Mouse (Mus musculus) ovary, postnatal 36 days (tissue): Measurements from ENCODE around the gene Sstr2.

Experiments
- DNase-seq: peaks from one replicate; pipeline ENCODE4 v3.0.0; 2022; ENCODE audit warnings: low spot score, mixed read lengths

Sstr2 gene

DNA sequence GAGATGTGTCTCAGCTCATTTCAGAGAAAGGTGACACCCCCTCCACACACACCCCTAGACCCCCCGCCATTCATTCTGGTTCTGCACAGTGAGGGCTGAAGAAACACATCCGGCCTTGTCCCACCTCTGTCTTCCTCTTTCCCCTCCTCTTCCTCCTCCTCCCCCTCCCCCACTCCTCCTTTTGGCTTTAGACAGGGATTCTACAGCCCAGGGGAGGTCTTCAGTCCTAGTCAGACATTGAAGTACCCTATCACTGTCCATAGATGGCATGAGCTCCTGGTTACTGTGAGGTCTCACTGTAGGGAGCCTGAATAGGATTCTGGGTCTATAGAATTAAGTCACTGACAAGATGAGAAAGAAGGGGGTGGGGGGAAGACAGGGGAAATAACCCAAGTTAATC lies 1.9 kb downstream of the Sstr2 start:
- no peak for DNase-seq

GRCm38 (mm10) chr11:113622028-113622427 lies 2.9 kb downstream of the Sstr2 start:
- DNase-seq = no peak

DNA sequence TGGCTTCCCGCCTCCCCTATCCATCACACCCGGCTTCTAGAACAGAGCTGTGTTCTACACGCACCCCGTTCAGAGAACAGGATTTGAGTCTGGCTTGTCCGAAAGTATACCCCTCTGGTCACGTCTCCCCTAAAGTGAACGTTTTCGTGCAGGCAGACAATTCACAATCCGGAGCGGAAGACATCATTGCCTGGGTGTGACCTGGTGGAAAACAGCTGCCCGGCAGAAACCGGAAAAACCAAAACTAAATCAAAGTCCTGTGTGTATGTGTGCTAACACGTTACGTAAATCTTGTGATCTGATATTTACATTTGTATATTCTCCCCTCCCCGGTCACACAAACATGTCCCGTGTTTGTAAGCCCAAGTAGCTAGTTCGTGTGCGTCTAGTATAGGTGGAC lies 6.3 kb downstream of the Sstr2 start:
- DNase-seq = no peak

GRCm38 (mm10) chr11:113627785-113628184 lies 8.6 kb downstream of the Sstr2 start:
- DNase-seq = no peak

DNA sequence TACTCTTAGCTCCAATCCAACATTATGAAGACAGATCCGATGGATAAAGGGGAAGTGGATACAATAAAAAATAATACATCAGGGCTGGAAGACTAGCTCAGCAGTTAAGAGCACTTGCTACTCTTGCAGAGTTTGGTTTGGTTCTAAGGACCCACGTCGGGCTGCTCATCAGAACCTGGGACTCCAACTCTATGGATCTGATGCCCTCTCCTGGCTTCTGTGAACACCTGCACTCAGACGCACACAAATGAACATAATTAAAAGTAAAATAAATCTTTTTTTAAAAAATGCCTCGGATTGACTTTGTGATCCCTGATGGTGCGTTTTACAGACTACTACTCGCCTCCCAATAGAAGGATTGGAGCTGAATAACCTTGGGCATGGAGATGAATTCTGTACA lies 11.5 kb downstream of the Sstr2 start:
- DNase-seq = no peak

GRCm38 (mm10) chr11:113631302-113631701 lies 12.2 kb downstream of the Sstr2 start:
- DNase-seq = no peak

GRCm38 (mm10) chr11:113631862-113632261 lies 12.7 kb downstream of the Sstr2 start:
- no peak for DNase-seq

DNA sequence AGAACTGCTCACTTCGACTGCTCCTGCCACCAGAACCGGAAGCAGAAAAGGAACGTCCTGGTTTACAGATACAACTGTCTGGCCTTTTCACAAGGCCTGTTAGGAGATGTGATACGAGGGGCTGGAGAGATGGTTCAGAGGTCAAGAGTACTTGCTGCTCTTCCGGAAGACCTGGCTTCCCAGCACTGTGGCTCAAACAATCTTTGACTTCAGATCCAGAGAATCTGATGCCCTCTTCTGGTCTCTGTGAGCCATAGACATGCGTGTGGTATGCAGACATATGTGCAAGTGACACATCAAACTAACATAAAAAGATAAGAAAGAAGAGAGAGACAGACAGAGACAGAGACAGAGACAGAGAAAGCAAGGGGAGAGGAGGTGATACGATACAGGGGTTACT lies 13.2 kb downstream of the Sstr2 start:
- no peak for DNase-seq

- DNase-seq = no peak
Observed at GRCm38 (mm10) chr11:113633398-113633797, 14.3 kb downstream of the Sstr2 start.

DNA sequence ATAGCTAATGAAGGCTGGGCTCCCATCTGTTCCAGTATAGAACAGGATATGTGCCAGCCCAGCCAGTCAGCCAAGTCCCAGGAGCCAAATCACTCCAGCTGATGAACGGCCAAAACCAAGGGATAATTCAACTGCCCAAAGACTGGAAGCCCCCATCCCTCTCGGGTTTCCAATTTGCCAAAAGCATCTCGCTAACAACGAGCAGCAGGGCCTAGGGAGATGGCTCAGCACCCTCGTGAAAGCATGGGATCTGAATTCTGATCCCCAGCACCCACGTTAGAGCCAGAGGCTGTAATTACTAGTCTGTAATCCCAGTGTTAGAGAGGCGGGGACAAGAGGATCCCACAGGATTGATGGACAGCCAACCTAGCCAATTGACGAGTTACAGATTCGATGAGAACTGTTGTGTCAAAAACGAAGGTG lies 15.6 kb downstream of the Sstr2 start:
- DNase-seq = no peak

- no peak for DNase-seq
Observed at GRCm38 (mm10) chr11:113638680-113639079, 19.5 kb downstream of the Sstr2 start.

GRCm38 (mm10) chr11:113645181-113645580 lies 26.0 kb downstream of the Sstr2 start:
- no peak for DNase-seq

DNA sequence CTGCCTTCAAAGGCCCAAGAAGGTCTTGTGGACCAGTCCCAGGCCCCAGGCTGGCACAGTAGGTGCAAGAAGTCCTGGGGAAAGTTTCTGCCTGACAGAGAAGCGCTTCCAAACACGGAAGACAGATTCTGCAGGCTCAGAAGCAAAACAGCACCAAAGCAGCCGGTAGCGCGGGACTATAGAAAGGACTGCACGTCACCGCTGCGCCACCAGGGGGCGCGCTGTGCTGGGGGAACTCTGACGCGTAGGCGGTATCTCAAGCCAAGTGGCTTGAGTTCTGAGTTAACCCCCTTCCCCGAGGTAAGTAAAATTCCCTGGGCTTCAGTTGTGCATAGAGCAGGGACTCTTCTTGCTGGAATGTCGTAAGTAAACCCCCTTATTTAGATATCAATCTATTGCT lies 29.0 kb downstream of the Sstr2 start:
- peak; percentile 79 for DNase-seq

DNA sequence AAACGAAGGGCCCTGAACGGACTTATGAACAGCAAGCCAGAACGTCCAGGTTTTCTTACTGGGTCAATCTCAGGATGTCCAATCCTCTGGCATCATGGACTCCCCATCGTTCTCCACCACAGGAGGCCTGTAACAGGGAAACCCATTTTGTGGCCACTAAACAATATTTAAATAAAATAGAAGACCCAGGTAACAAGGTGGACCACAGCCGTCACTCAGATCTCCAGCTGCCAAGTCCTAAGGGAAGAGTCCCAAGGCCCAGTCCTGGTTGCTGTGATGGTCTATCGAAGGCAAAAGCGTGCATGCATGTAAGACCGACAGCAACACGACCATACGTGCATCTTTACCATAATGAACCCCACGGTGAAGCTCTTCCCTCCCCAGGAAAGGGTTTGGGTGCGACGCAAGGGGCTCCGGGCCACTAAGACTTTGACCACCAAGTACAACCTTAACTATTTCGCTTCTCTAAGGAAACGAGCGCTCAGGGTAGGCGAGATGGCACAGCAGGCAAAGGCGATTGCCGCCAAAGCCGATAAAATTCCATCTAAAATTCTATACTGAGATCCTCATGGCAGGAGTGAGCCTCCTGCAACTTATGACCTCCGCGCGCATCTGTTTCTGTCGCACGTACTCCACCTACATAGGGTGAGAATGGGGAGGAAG lies 29.7 kb downstream of the Sstr2 start, which contains the start of gene Cog1:
Gene Cog1 (plus strand): TSS at position 480 of the 663 bp plus-strand sequence.
- no peak for DNase-seq

DNA sequence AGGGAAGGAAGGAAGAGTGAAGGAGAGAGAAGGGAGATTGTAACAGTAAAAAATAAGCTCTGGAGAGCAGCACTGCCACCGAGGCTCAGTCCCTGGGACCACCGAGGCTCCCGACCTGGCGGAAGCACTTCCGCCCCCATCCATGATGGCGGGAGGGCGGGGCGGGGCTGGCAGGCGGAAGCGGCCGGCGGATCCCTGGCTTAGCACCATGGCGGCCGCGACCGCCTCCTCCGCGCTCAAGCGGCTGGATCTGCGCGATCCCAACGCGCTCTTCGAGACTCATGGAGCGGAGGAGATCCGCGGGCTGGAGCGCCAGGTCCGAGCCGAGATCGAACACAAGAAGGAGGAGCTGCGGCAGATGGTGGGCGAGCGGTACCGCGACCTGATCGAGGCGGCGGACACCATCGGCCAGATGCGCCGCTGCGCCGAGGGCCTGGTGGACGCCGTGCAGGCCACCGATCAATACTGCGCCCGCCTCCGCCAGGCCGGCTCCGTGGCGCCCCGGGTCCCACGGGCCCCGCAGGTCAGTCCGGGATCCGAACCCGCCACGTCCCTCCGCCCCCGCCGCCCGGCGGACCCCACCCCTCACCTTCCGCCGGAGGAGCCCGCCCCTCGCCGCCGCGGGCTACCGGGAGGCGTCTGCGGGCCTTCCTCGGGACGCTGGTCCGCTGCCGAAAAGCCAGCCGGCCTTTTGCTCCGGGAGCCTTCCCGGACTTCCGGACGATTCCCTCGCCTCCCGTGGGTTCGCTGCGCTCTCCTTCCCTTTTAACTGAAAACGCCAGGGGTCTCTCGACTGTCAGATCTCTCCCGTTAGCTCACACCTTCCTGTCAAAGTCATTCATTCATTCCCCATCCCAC lies 30.4 kb downstream of the Sstr2 start, which contains the start of gene Slc39a11:
Gene Slc39a11 (minus strand): TSS at position 727 of the 858 bp plus-strand sequence.
- DNase-seq = peak; percentile 70

DNA sequence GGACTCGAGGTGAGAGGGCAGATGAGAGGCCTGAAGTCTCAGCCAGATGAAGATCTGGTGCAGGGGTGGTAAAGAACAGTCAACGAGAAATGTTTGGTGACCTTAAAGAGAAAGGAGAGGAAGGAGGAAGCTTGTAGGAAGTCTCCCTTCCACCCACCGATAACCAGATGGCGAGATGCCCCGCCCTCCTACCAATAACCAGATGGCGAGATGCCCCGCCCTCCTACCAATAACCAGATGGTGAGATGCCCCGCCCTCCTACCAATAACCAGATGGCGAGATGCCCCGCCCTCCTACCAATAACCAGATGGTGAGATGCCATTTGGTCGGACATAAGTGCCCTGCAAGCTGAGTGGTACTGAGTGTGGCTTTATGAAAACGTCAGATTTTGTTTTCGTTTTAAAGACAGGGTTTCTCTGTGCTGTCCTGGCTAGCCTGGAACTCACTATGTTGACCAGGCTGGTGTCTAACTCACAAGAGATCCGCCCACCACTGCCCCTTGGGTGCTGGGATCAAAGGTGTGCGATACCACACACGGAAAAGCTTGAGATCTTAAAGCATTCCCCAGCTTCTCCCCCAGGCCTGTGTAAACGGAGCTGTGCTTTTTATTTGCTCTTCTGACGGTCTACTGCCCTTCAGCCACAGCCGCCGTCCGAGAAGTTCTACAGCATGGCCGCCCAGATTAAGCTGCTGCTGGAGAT lies 32.2 kb downstream of the Sstr2 start:
- DNase-seq = no peak

DNA sequence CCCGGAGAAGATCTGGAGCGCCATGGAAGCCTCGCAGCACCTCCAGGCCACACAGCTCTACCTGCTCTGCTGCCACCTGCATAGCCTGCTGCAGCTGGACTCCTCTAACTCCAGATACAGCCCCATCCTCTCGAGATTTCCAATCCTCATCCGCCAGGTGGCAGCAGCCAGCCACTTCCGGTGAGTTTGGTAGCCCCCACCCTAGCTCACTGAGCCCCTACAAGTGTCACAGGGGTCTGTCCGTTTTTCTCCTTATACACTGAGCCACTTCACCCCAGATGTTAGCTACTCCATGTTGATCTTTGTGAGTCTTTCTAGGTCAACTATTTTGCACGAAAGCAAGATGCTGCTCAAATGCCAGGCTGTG lies 32.7 kb downstream of the Sstr2 start:
- peak; percentile 21 for DNase-seq

- no peak for DNase-seq
Observed at GRCm38 (mm10) chr11:113652516-113652915, 33.4 kb downstream of the Sstr2 start.

- DNase-seq = no peak
Observed at GRCm38 (mm10) chr11:113654105-113654504, 35.0 kb downstream of the Sstr2 start.

- DNase-seq = no peak
Observed at GRCm38 (mm10) chr11:113654561-113655270, 35.6 kb downstream of the Sstr2 start.

GRCm38 (mm10) chr11:113656511-113656932 lies 37.4 kb downstream of the Sstr2 start:
- DNase-seq = no peak

DNA sequence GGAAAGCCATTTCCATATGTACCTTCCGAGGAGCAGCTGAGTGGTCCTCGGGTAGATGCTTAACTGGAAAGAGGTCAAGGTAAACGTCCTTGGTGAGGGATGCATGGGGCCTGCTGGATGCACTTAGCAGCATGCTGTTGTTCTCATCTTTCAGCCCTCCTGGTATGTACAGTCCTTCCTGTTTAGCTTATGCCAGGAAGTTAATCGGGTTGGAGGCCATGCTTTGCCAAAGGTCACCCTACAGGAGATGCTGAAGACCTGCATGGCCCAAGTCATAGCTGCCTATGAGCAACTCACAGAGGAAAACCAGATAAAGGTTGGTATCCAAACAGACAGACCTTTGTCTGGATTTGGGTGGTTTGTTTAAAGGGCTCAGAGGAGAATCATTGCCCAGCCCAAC lies 38.1 kb downstream of the Sstr2 start:
- no peak for DNase-seq
